9 mouse cellular contexts compared by ENCODE assay signal in genomic region chr9:57157499-57157898, GRCm38 (mm10). TPM values are rescaled to one million over a fixed set of nuclear protein-coding genes. Genes with fewer than 3 reads are reported as not detected.
A peak's percentile ranks its signal among the peaks of the same experiment; 100 is the strongest.
DNase-seq lines count a peak whose midpoint lies in the region; ATAC-seq and TF ChIP-seq lines count a peak whose summit lies in the region.
"Had no signal": no experiment of that assay in that cellular context is flagged by ENCODE, and none has a peak within 500 bp of the region (broad histone marks: within the 10 kb centered on the region; RNA-seq: fewer than 3 reads in every experiment).

No protein-coding gene starts in this region.

- peak overlapping the region; percentile 73 for H3K4me3 ChIP-seq in heart, adult 2 months
- peak overlapping the region; percentile 77 to 91 (median 77) for H3K4me3 ChIP-seq in CH12.LX (replicated peaks in 1 of 3; ENCODE audit: low read depth in 2 of 3, low read length in 2 of 3, poor library complexity in 1 of 3)
- H3K4me3 ChIP-seq in forebrain, embryonic 14.5 days (ENCODE audit: low read depth, low read length), result peak overlapping the region; percentile 60
- H3K4me3 ChIP-seq in liver, embryonic 16.5 days (ENCODE audit: low read depth, low read length), result peak overlapping the region; percentile 78

- H3K4me1 ChIP-seq in heart, adult 2 months (ENCODE audit: control insufficient read depth, insufficient read depth, low read length), result peaks cover 1% of the 10 kb centered on the region; the same call in 1 of the 2 replicates
- peaks cover 9 to 18% of the 10 kb centered on the region in 2 experiments for H3K4me1 ChIP-seq in CH12.LX (ENCODE audit: control insufficient read depth in 1 of 2, insufficient read depth in 2 of 2)
- peaks cover 6% of the 10 kb centered on the region; the same call in 1 of the 2 replicates for H3K4me1 ChIP-seq in forebrain, embryonic 14.5 days (ENCODE audit: control insufficient read depth, insufficient read depth, low read length)
- H3K4me1 ChIP-seq in liver, embryonic 16.5 days (ENCODE audit: control insufficient read depth, low read depth, low read length), result peaks cover 5% of the 10 kb centered on the region

- intact Hi-C loops in heart, adult 2 months (cut with DNase I), result no loop called here
- intact Hi-C loops in heart, postnatal 36 days (cut with DNase I), result no loop called here

- no peak for DNase-seq in heart, adult 2 months
- no peak for DNase-seq in heart, postnatal 36 days
- no peak for DNase-seq in CH12.LX (ENCODE audit: extremely low read depth)
- DNase-seq in forebrain, embryonic 14.5 days (ENCODE audit: low spot score), result no peak
- no peak for DNase-seq in layer of hippocampus, postnatal 10 days (ENCODE audit: low spot score in 2 of 2)
- DNase-seq in cerebellum, adult 9-10 months, result no peak

- peak overlapping the region; percentile 64 for H3K9ac ChIP-seq in heart, adult 2 months (ENCODE audit: low read depth, low read length)
- H3K9ac ChIP-seq in CH12.LX (ENCODE audit: insufficient read depth, low read depth), result peak overlapping the region; percentile 64
- peak overlapping the region; percentile 72 for H3K9ac ChIP-seq in forebrain, embryonic 14.5 days (ENCODE audit: low read length)
- peak overlapping the region; percentile 76 for H3K9ac ChIP-seq in liver, embryonic 16.5 days (ENCODE audit: low read depth, low read length)

- WGBS in heart, adult 2 months, result 22% methylated on average over 13 of the region's 13 CpGs
- WGBS in forebrain, embryonic 14.5 days, result 32% methylated on average over 13 of the region's 13 CpGs
- WGBS in liver, embryonic 16.5 days (ENCODE audit: insufficient replicate concordance), result 30% methylated on average over 13 of the region's 13 CpGs

- H3K36me3 ChIP-seq in heart, adult 2 months (ENCODE audit: control insufficient read depth, insufficient read depth, low read length), result no peaks in the 10 kb centered on the region
- peaks cover 22 to 30% of the 10 kb centered on the region in 2 experiments for H3K36me3 ChIP-seq in CH12.LX (replicated peaks in 1 of 2; ENCODE audit: control insufficient read depth in 1 of 2, insufficient read depth in 1 of 2, low read length in 1 of 2)
- H3K36me3 ChIP-seq in forebrain, embryonic 14.5 days (ENCODE audit: control insufficient read depth, insufficient read depth, low read length), result 0 out of 2 replicates have a peak, but pooled peaks cover 3% of the 10 kb centered on the region
- peaks cover 4% of the 10 kb centered on the region; the same call in 1 of the 2 replicates for H3K36me3 ChIP-seq in liver, embryonic 16.5 days (ENCODE audit: control insufficient read depth, insufficient read depth)

- in situ Hi-C loops in CH12.LX (cut with MboI; ENCODE audit: low pct_ligation_motif_present, low pct_unique_long_range_greater_than_20kb, low sequenced_read_pairs), result no loop called here

- H3K9me3 ChIP-seq in CH12.LX (replicated peaks; ENCODE audit: low read length), result no peaks in the 10 kb centered on the region
- H3K9me3 ChIP-seq in forebrain, embryonic 14.5 days (replicated peaks; ENCODE audit: control insufficient read depth, low read length), result no peaks in the 10 kb centered on the region
- no peaks in the 10 kb centered on the region for H3K9me3 ChIP-seq in liver, embryonic 16.5 days (replicated peaks; ENCODE audit: control insufficient read depth, low read length)

- TF ChIP-seq POLR2A in heart, adult 2 months (IDR thresholded peaks at IDR 0.05; ENCODE audit: insufficient read depth, low read depth, low read length), result no peak
- no peak for TF ChIP-seq POLR2A in CH12.LX (IDR thresholded peaks at IDR 0.05; ENCODE audit: low read depth, low read length)

- peak overlapping the region; percentile 76 for H3K4me2 ChIP-seq in CH12.LX (ENCODE audit: insufficient read depth, low read depth, poor library complexity, severe bottlenecking)
- peak overlapping the region; percentile 65 for H3K4me2 ChIP-seq in forebrain, embryonic 14.5 days (ENCODE audit: low read length)
- H3K4me2 ChIP-seq in liver, embryonic 16.5 days (ENCODE audit: low read depth, low read length), result peak overlapping the region; percentile 81

- H3K27ac ChIP-seq in heart, adult 2 months, result no peak overlapping the region; the same call in 1 of the 2 replicates
- no peak overlapping the region for H3K27ac ChIP-seq in CH12.LX (ENCODE audit: insufficient read depth, low read depth)
- H3K27ac ChIP-seq in forebrain, embryonic 14.5 days (ENCODE audit: low read depth, low read length), result no peak overlapping the region
- no peak overlapping the region for H3K27ac ChIP-seq in liver, embryonic 16.5 days (ENCODE audit: low read length)

- dilution Hi-C loops in CH12.LX (cut with MboI; ENCODE audit: extremely low pct_ligation_motif_present, extremely low pct_unique_long_range_greater_than_20kb, low sequenced_read_pairs), result no loop called here

- no peak for TF ChIP-seq RAD21 in CH12.LX (IDR thresholded peaks at IDR 0.05; ENCODE audit: low read depth, low read length)

- ATAC-seq in forebrain, embryonic 14.5 days, result no peak
- no peak for ATAC-seq in liver, embryonic 16.5 days (ENCODE audit: low read depth)
- ATAC-seq in granulocyte monocyte progenitor cell, adult 5-6 weeks (replicated peaks; ENCODE audit: poor library complexity, severe bottlenecking), result no peak

- no peak for TF ChIP-seq EP300 in heart, adult 2 months (IDR thresholded peaks at IDR 0.05; ENCODE audit: insufficient read depth, low read depth, low read length)
- no peak for TF ChIP-seq EP300 in CH12.LX (IDR thresholded peaks at IDR 0.05; ENCODE audit: low read length)

- no peaks in the 10 kb centered on the region for H3K27me3 ChIP-seq in heart, adult 2 months (ENCODE audit: control insufficient read depth, insufficient read depth, low read length)
- H3K27me3 ChIP-seq in CH12.LX (replicated peaks), result no peaks in the 10 kb centered on the region
- no peaks in the 10 kb centered on the region for H3K27me3 ChIP-seq in forebrain, embryonic 14.5 days (replicated peaks; ENCODE audit: control insufficient read depth, insufficient read depth, low read length)
- H3K27me3 ChIP-seq in liver, embryonic 16.5 days (ENCODE audit: control insufficient read depth, insufficient read depth, low read depth, low read length), result no peaks in the 10 kb centered on the region
- H3K27me3 ChIP-seq: Patski had no signal

- TF ChIP-seq CTCF in heart, adult 2 months (IDR thresholded peaks at IDR 0.05), result no peak
- TF ChIP-seq CTCF in CH12.LX (conservative IDR thresholded peaks at IDR 0.05 in 1 of 2, IDR thresholded peaks at IDR 0.05 in 1 of 2; ENCODE audit: low read depth in 2 of 2, low read length in 2 of 2), result no peak

- no peaks in the 10 kb centered on the region for H3K79me2 ChIP-seq in heart, adult 2 months (replicated peaks; ENCODE audit: control insufficient read depth, insufficient read depth, low read length)
- H3K79me2 ChIP-seq in CH12.LX (replicated peaks; ENCODE audit: control insufficient read depth, extremely low read depth, insufficient read depth, poor library complexity, severe bottlenecking), result no peaks in the 10 kb centered on the region

TF ChIP-seq in CH12.LX, 34 proteins besides CTCF, POLR2A, EP300 and RAD21 (continues in another document):
- no peak for TF ChIP-seq RCOR1 (conservative IDR thresholded peaks at IDR 0.05; ENCODE audit: low read depth, low read length)
- no peak for TF ChIP-seq NRF1 (IDR thresholded peaks at IDR 0.05; ENCODE audit: low read depth, low read length)
- TF ChIP-seq MAX (IDR thresholded peaks at IDR 0.05; ENCODE audit: low read length), result no peak
- no peak for TF ChIP-seq MYC (IDR thresholded peaks at IDR 0.05; ENCODE audit: low read depth, low read length)
- TF ChIP-seq JUND (conservative IDR thresholded peaks at IDR 0.05; ENCODE audit: low read depth, low read length), result no peak
- TF ChIP-seq USF1 (IDR thresholded peaks at IDR 0.05; ENCODE audit: low read depth, low read length), result no peak
- TF ChIP-seq MEF2A (IDR thresholded peaks at IDR 0.05; ENCODE audit: borderline replicate concordance, low read depth, low read length), result no peak

RNA-seq across cellular contexts. Expression of gene Commd4, which starts 0.6 kb away (rescaled TPM):
- total RNA-seq in heart, adult 2 months (2021), result 10 to 100 TPM; 28.2 to 30.1 TPM
- polyA plus RNA-seq in heart, adult 2 months (2012; rRNA removed), result 53.5 and 58.0 TPM in 2 replicates
- 10 to 100 TPM; 26.6 to 29.6 TPM for total RNA-seq in heart, postnatal 36 days (2021)
- total RNA-seq in CH12.LX (2012; rRNA removed) (96.5 and 98.3 TPM in 2 replicates), CH12.LX (2014; rRNA removed) (36.9 and 41.8 TPM in 2 replicates)
- 98.9 and 106 TPM in 2 replicates for polyA plus RNA-seq in CH12.LX (2012; ENCODE audit: insufficient read length, low read depth)
- polyA plus RNA-seq in forebrain, embryonic 14.5 days (2014; fragmentation: Nextera tagmentation; extraction: Ambion mirVana), result 164 and 191 TPM in 2 replicates
- 43.8 and 50.3 TPM in 2 replicates for polyA plus RNA-seq in liver, embryonic 16.5 days (2015; fragmentation: Nextera tagmentation; extraction: Ambion mirVana)
- 10 to 100 TPM; 77.8 to 98.0 TPM for total RNA-seq in layer of hippocampus, postnatal 10 days (2021)
- 82.2 and 104 TPM in 2 replicates for total RNA-seq in granulocyte monocyte progenitor cell, adult 5-6 weeks (2014; fragmentation: Nextera tagmentation)
- 62.4 and 73.0 TPM in 2 replicates for total RNA-seq in granulocyte monocyte progenitor cell, adult 5-6 weeks (2017)

RNA-seq across cellular contexts. Expression of gene Neil1, which starts 9.4 kb away (rescaled TPM):
- 1 to 10 TPM; 5.4 to 5.9 TPM for total RNA-seq in heart, adult 2 months (2021)
- polyA plus RNA-seq in heart, adult 2 months (2012; rRNA removed), result 8.0 and 8.2 TPM in 2 replicates
- 1 to 10 TPM; 5.5 to 6.5 TPM for total RNA-seq in heart, postnatal 36 days (2021)
- total RNA-seq in CH12.LX (2012; rRNA removed) (0.08 TPM in 1 of 2 replicates, not detected in the other), CH12.LX (2014; rRNA removed) (0.21 TPM in 1 of 2 replicates, not detected in the other)
- polyA plus RNA-seq in CH12.LX (2012; ENCODE audit: insufficient read length, low read depth), result 0.13 and 0.15 TPM in 2 replicates
- 5.5 and 7.0 TPM in 2 replicates for polyA plus RNA-seq in forebrain, embryonic 14.5 days (2014; fragmentation: Nextera tagmentation; extraction: Ambion mirVana)
- 1.9 and 2.3 TPM in 2 replicates for polyA plus RNA-seq in liver, embryonic 16.5 days (2015; fragmentation: Nextera tagmentation; extraction: Ambion mirVana)
- total RNA-seq in layer of hippocampus, postnatal 10 days (2021), result 1 to 10 TPM; 7.8 to 8.1 TPM
- total RNA-seq in granulocyte monocyte progenitor cell, adult 5-6 weeks (2014; fragmentation: Nextera tagmentation), result 2.6 and 10.2 TPM in 2 replicates
- total RNA-seq in granulocyte monocyte progenitor cell, adult 5-6 weeks (2017), result 0.88 and 1.9 TPM in 2 replicates

RNA-seq across cellular contexts. Expression of gene Man2c1, which starts 27.0 kb away (rescaled TPM):
- 10 to 100 TPM; 44.1 to 47.6 TPM for total RNA-seq in heart, adult 2 months (2021)
- 124 and 128 TPM in 2 replicates for polyA plus RNA-seq in heart, adult 2 months (2012; rRNA removed)
- 10 to 100 TPM; 42.5 to 44.9 TPM for total RNA-seq in heart, postnatal 36 days (2021)
- total RNA-seq in CH12.LX (2012; rRNA removed), result 57.8 and 59.2 TPM in 2 replicates
- 50.4 and 58.9 TPM in 2 replicates for total RNA-seq in CH12.LX (2014; rRNA removed)
- polyA plus RNA-seq in CH12.LX (2012; ENCODE audit: insufficient read length, low read depth), result 60.3 and 74.7 TPM in 2 replicates
- 24.4 and 34.3 TPM in 2 replicates for polyA plus RNA-seq in forebrain, embryonic 14.5 days (2014; fragmentation: Nextera tagmentation; extraction: Ambion mirVana)
- polyA plus RNA-seq in liver, embryonic 16.5 days (2015; fragmentation: Nextera tagmentation; extraction: Ambion mirVana), result 18.6 and 21.2 TPM in 2 replicates
- 100 to 1,000 TPM; 138 to 140 TPM for total RNA-seq in layer of hippocampus, postnatal 10 days (2021)
- 74.7 and 103 TPM in 2 replicates for total RNA-seq in granulocyte monocyte progenitor cell, adult 5-6 weeks (2014; fragmentation: Nextera tagmentation)
- 43.3 and 63.9 TPM in 2 replicates for total RNA-seq in granulocyte monocyte progenitor cell, adult 5-6 weeks (2017)
